Mouse (Mus musculus) hindbrain, embryonic 14.5 days (tissue): ENCODE measurements around the gene Mal. TPM values are rescaled to one million over a fixed set of nuclear protein-coding genes. Genes with fewer than 3 reads are reported as not detected.
"Not testable (repeated sequence)": the region's sequence is repeated elsewhere in the genome, so short reads cannot be mapped to it uniquely, and the experiment has no call there.

Experiments used
- ATAC-seq: fragments of 200-750 bp; cut with Nextera tagmentation; 2 replicates; pipeline ENCODE4 v1.8.0; 2017; ENCODE audit warnings: moderate number of reproducible peaks, mild to moderate bottlenecking, moderate TSS enrichment, moderate library complexity; ENCODE audit not compliant: low FRiP score
- DNase-seq: peaks from one replicate; pipeline ENCODE4 v3.0.0-alpha.2; 2015; ENCODE audit warnings: low spot score
- H3K27ac ChIP-seq: fragments of 300-500 bp; sonication (generic); 2 replicates; pipeline ENCODE4 v1.5.1; 2014; ENCODE audit warnings: mild to moderate bottlenecking, moderate library complexity
- H3K27me3 ChIP-seq: fragments of 300-500 bp; sonication (generic); 2 replicates; pipeline ENCODE4 v1.6.1; 2014; ENCODE audit warnings: mild to moderate bottlenecking, low read length, mixed read lengths; ENCODE audit not compliant: control insufficient read depth, insufficient read depth
- H3K36me3 ChIP-seq: fragments of 300-500 bp; sonication (generic); replicated peaks from 2 replicates; pipeline ENCODE4 v1.6.1; 2014; ENCODE audit not compliant: control insufficient read depth, insufficient read depth
- H3K4me1 ChIP-seq: fragments of 300-500 bp; sonication (generic); replicated peaks from 2 replicates; pipeline ENCODE4 v1.6.1; 2014; ENCODE audit warnings: antibody characterized with exemption, low read length, mixed read lengths; ENCODE audit not compliant: control insufficient read depth, insufficient read depth
- H3K4me2 ChIP-seq: fragments of 300-500 bp; sonication (generic); replicated peaks from 2 replicates; pipeline ENCODE4 v1.6.1; 2014; ENCODE audit warnings: mild to moderate bottlenecking, moderate library complexity
- H3K4me3 ChIP-seq: fragments of 300-500 bp; sonication (generic); replicated peaks from 2 replicates; pipeline ENCODE4 v1.5.1; 2014; ENCODE audit warnings: mild to moderate bottlenecking, low read length
- H3K9ac ChIP-seq: fragments of 300-500 bp; sonication (generic); 2 replicates; pipeline ENCODE4 v1.6.1; 2014
- H3K9me3 ChIP-seq: fragments of 300-500 bp; sonication (generic); 2 replicates; pipeline ENCODE4 v1.6.1; 2016; ENCODE audit warnings: low read length; ENCODE audit not compliant: control insufficient read depth
- WGBS: fragments of 180-500 bp; shearing (Covaris S2); extraction: QIAGEN DNeasy Blood & Tissue Kit; methylation state at CpG from one replicate; pipeline ENCODE4 v1.1.7; 2014; 5-methylcytosine and 5-hydroxymethylcytosine counted together
- polyA plus RNA-seq: library from polyadenylated mRNA; unstranded; fragments of >200 nt; fragmentation: Nextera tagmentation; extraction: Ambion mirVana; gene quantifications from 2 replicates; pipeline ENCODE4 v1.2.1, GENCODE M21; 2014

Mal gene
- polyA plus RNA-seq, 1 experiment from 2014 or later: 3.7 TPM

- ATAC-seq: no peak
- no peak overlapping the region for H3K4me2 ChIP-seq
- no peak overlapping the region for H3K4me3 ChIP-seq
- no peaks in the 10 kb centered on the region for H3K9me3 ChIP-seq
- H3K27me3 ChIP-seq: no peaks in the 10 kb centered on the region
- DNase-seq: peak; percentile 78
- no peaks in the 10 kb centered on the region for H3K4me1 ChIP-seq
- 46% methylated on average over 3 of the region's 3 CpGs for WGBS
- H3K36me3 ChIP-seq: peaks cover 36% of the 10 kb centered on the region
- H3K9ac ChIP-seq: no peak overlapping the region
- no peak overlapping the region for H3K27ac ChIP-seq
Observed at GRCm38 (mm10) chr2:127608234-127608633, 48.3 kb downstream of the Mal start.

GRCm38 (mm10) chr2:127605203-127605602 lies 51.3 kb downstream of the Mal start:
- ATAC-seq (no peak), DNase-seq (no peak)
- WGBS: 99% methylated on average over 3 of the region's 3 CpGs
- Histone ChIP-seq H3K4me1 (no peaks in the 10 kb centered on the region), H3K4me3 (no peak overlapping the region), H3K9me3 (no peaks in the 10 kb centered on the region), H3K4me2 (no peak overlapping the region), H3K36me3 (peaks cover 66% of the 10 kb centered on the region), H3K27ac (no peak overlapping the region), H3K9ac (no peak overlapping the region), H3K27me3 (no peaks in the 10 kb centered on the region)

- peaks cover 84% of the 10 kb centered on the region for H3K36me3 ChIP-seq
- not testable (repeated sequence) for H3K27ac ChIP-seq, DNase-seq, H3K4me1 ChIP-seq, H3K4me3 ChIP-seq, H3K9ac ChIP-seq, H3K27me3 ChIP-seq, H3K4me2 ChIP-seq, H3K9me3 ChIP-seq, ATAC-seq
- WGBS: 89% methylated on average over 6 of the region's 8 CpGs
Observed at GRCm38 (mm10) chr2:127603383-127603782, 53.1 kb downstream of the Mal start.

GRCm38 (mm10) chr2:127590840-127591239 lies 65.7 kb downstream of the Mal start:
- no peak for DNase-seq
- Histone ChIP-seq H3K4me3 (no peak overlapping the region), H3K27ac (no peak overlapping the region), H3K9me3 (no peaks in the 10 kb centered on the region), H3K4me2 (no peak overlapping the region), H3K36me3 (peaks cover 53% of the 10 kb centered on the region), H3K4me1 (peaks cover 18% of the 10 kb centered on the region), H3K9ac (no peak overlapping the region), H3K27me3 (no peaks in the 10 kb centered on the region)
- 81% methylated on average over 4 of the region's 4 CpGs for WGBS
- ATAC-seq: no peak

- H3K4me2 ChIP-seq: no peak overlapping the region
- H3K27ac ChIP-seq: no peak overlapping the region
- H3K4me3 ChIP-seq: no peak overlapping the region
- no peaks in the 10 kb centered on the region for H3K9me3 ChIP-seq
- ATAC-seq (no peak), DNase-seq (no peak)
- H3K9ac ChIP-seq: no peak overlapping the region
- H3K27me3 ChIP-seq: no peaks in the 10 kb centered on the region
- 81% methylated on average over 15 of the region's 15 CpGs for whole genome bisulfite sequencing
- peaks cover 18% of the 10 kb centered on the region for H3K4me1 ChIP-seq
- H3K36me3 ChIP-seq: peaks cover 47% of the 10 kb centered on the region
Observed at GRCm38 (mm10) chr2:127590204-127590603, 66.3 kb downstream of the Mal start.

GRCm38 (mm10) chr2:127588897-127589296 lies 67.6 kb downstream of the Mal start:
- no peak overlapping the region for H3K4me3 ChIP-seq
- no peaks in the 10 kb centered on the region for H3K27me3 ChIP-seq
- H3K4me1 ChIP-seq: peaks cover 20% of the 10 kb centered on the region
- H3K36me3 ChIP-seq: peaks cover 34% of the 10 kb centered on the region
- H3K9me3 ChIP-seq: no peaks in the 10 kb centered on the region
- DNase-seq: no peak
- WGBS: 95% methylated on average over 9 of the region's 9 CpGs
- H3K27ac ChIP-seq: no peak overlapping the region
- no peak for ATAC-seq
- H3K4me2 ChIP-seq: no peak overlapping the region
- no peak overlapping the region for H3K9ac ChIP-seq

- Histone ChIP-seq H3K27me3 (no peaks in the 10 kb centered on the region), H3K27ac (peak overlapping the region; percentile 85), H3K36me3 (peaks cover 19% of the 10 kb centered on the region), H3K9me3 (no peaks in the 10 kb centered on the region), H3K9ac (peak overlapping the region; percentile 84), H3K4me3 (peak overlapping the region; percentile 85), H3K4me1 (peaks cover 25% of the 10 kb centered on the region), H3K4me2 (peak overlapping the region; percentile 91)
- ATAC-seq (no peak; the same call in 1 of the 2 replicates), DNase-seq (no peak)
- WGBS: under 1% methylated on average over 22 of the region's 22 CpGs
Observed at GRCm38 (mm10) chr2:127587514-127587844, 69.0 kb downstream of the Mal start.

- peaks cover 25% of the 10 kb centered on the region for H3K4me1 ChIP-seq
- H3K9ac ChIP-seq: peak within 1 kb of the TSS; percentile 84
- H3K4me2 ChIP-seq: peak within 1 kb of the TSS; percentile 91
- H3K9me3 ChIP-seq: no peaks in the 10 kb centered on the region
- no peaks in the 10 kb centered on the region for H3K27me3 ChIP-seq
- ATAC-seq (peak; percentile 89), DNase-seq (peak; percentile 85)
- peak within 1 kb of the TSS; percentile 85 for H3K27ac ChIP-seq
- H3K4me3 ChIP-seq: peak within 1 kb of the TSS; percentile 85
- 5% methylated on average over 39 of the region's 39 CpGs for WGBS
- H3K36me3 ChIP-seq: peaks cover 14% of the 10 kb centered on the region
Observed at GRCm38 (mm10) chr2:127586694-127587513, 69.6 kb downstream of the Mal start, which contains the start of the genes Zfp661 and Mrps5. TSS of gene Zfp661 (minus strand) at chr2:127587094. TSS of gene Mrps5 (plus strand) at chr2:127587222.

- H3K27ac ChIP-seq: no peak overlapping the region
Observed at GRCm38 (mm10) chr2:127584436-127584858, 72.0 kb downstream of the Mal start.

More at GRCm38 (mm10) chr2:127584436-127584858, 72.0 kb downstream of the Mal start:
- WGBS: under 1% methylated on average over 24 of the region's 24 CpGs
- Histone ChIP-seq H3K4me1 (peaks cover 25% of the 10 kb centered on the region), H3K9ac (peak overlapping the region; percentile 70), H3K36me3 (peaks cover 11% of the 10 kb centered on the region; the same call in 1 of the 2 replicates), H3K9me3 (no peaks in the 10 kb centered on the region), H3K27me3 (no peaks in the 10 kb centered on the region), H3K4me2 (peak overlapping the region; percentile 81), H3K4me3 (peak overlapping the region; percentile 55)
- ATAC-seq (peak; percentile 90), DNase-seq (peak; percentile 95)
